Mouse (Mus musculus): ENCODE results near the gene Gm5737. TPM values are rescaled to one million over a fixed set of nuclear protein-coding genes. Genes with fewer than 3 reads are reported as not detected.

Gm5737 gene
- total RNA-seq (2023), result not detected

GRCm38 (mm10) chr7:120811834-120812415 is at the start of gene Gm5737:
TSS of gene Gm5737 (plus strand) at chr7:120812365.

GRCm38 (mm10) chr7:120842345-120843036 is 30.3 kb downstream of the Gm5737 start, which contains the start of gene Eef2k:
TSS of gene Eef2k (plus strand) at chr7:120842831.

Other genes with a start within 250 kb of the Gm5737 start
- gene Uqcrc2, start 177.2 kb upstream of the Gm5737 start, total RNA-seq (2023), result 10 to 100 TPM; 69.7 to 75.4 TPM
- gene Pdzd9, start 142.0 kb upstream of the Gm5737 start, total RNA-seq (2023), result not detected
- 10 to 100 TPM in 1 of 2 experiments, 1 to 10 TPM in 1; 5.1 to 14.1 TPM for gene Mosmo, start 134.7 kb upstream of the Gm5737 start, total RNA-seq (2023)
- gene Vwa3a, start 73.0 kb upstream of the Gm5737 start, total RNA-seq (2023), result not detected
- 10 to 100 TPM; 47.0 to 52.8 TPM for gene Eef2k, start 30.5 kb downstream of the Gm5737 start, total RNA-seq (2023)
- 1 to 10 TPM; 8.4 to 9.4 TPM for gene Polr3e, start 105.4 kb downstream of the Gm5737 start, total RNA-seq (2023)
- gene Cdr2, start 169.9 kb downstream of the Gm5737 start, total RNA-seq (2023), result 1 to 10 TPM; 4.9 to 8.7 TPM
- gene Mfsd13b, start 170.1 kb downstream of the Gm5737 start, total RNA-seq (2023), result not detected
- 100 to 1,000 TPM; 165 to 209 TPM for gene Mettl9, start 222.1 kb downstream of the Gm5737 start, total RNA-seq (2023)